ENCODE assay signal across 14 mouse cellular contexts in genomic region chr4:56901671-56902070, GRCm38 (mm10). TPM values are rescaled to one million over a fixed set of nuclear protein-coding genes. Genes with fewer than 3 reads are reported as not detected.
DNase-seq lines count a peak whose midpoint lies in the region; ATAC-seq and TF ChIP-seq lines count a peak whose summit lies in the region.
"Had no signal": no experiment of that assay in that cellular context is flagged by ENCODE, and none has a peak within 500 bp of the region (broad histone marks: within the 10 kb centered on the region; RNA-seq: fewer than 3 reads in every experiment).

No protein-coding gene starts in this region.

- no peak for ATAC-seq in intestine, postnatal 0 days
- no peak for ATAC-seq in intestine, embryonic 16.5 days
- ATAC-seq in stomach, postnatal 0 days (ENCODE audit: low FRiP score, low TSS enrichment), result no peak
- ATAC-seq: forebrain, embryonic 14.5 days; midbrain, embryonic 15.5 days had no signal

- H3K9ac ChIP-seq in intestine, postnatal 0 days (ENCODE audit: low read depth, low read length), result no peak overlapping the region
- H3K9ac ChIP-seq in intestine, embryonic 16.5 days (ENCODE audit: low read depth, low read length), result no peak overlapping the region
- no peak overlapping the region for H3K9ac ChIP-seq in stomach, postnatal 0 days (ENCODE audit: low read length)
- H3K9ac ChIP-seq: hindbrain, embryonic 14.5 days; midbrain, embryonic 15.5 days had no signal

- WGBS in intestine, postnatal 0 days, result 98% methylated on average over 2 of the region's 2 CpGs
- WGBS in intestine, embryonic 16.5 days, result 91% methylated on average over 2 of the region's 2 CpGs
- WGBS in stomach, postnatal 0 days, result 97% methylated on average over 2 of the region's 2 CpGs

- TF ChIP-seq CTCF in intestine, postnatal 0 days (IDR thresholded peaks at IDR 0.05; ENCODE audit: low read depth), result peak; percentile 57
- peak; percentile 57 for TF ChIP-seq CTCF in stomach, postnatal 0 days (IDR thresholded peaks at IDR 0.05; ENCODE audit: low read depth)

- no peak for TF ChIP-seq EP300 in stomach, postnatal 0 days (optimal IDR thresholded peaks at IDR 0.05)

- no peaks in the 10 kb centered on the region for H3K27me3 ChIP-seq in intestine, postnatal 0 days (replicated peaks; ENCODE audit: control insufficient read depth, insufficient read depth, low read length)
- no peaks in the 10 kb centered on the region for H3K27me3 ChIP-seq in intestine, embryonic 16.5 days (replicated peaks; ENCODE audit: control insufficient read depth, insufficient read depth, low read length)
- no peaks in the 10 kb centered on the region for H3K27me3 ChIP-seq in stomach, postnatal 0 days (ENCODE audit: control insufficient read depth, insufficient read depth, low read length)
- H3K27me3 ChIP-seq: midbrain, embryonic 15.5 days had no signal

- H3K9me3 ChIP-seq in intestine, postnatal 0 days (ENCODE audit: control insufficient read depth), result no peaks in the 10 kb centered on the region
- no peaks in the 10 kb centered on the region; the same call in 1 of the 2 replicates for H3K9me3 ChIP-seq in intestine, embryonic 16.5 days (ENCODE audit: control insufficient read depth, low read length)
- H3K9me3 ChIP-seq in stomach, postnatal 0 days (ENCODE audit: control insufficient read depth, low read length), result no peaks in the 10 kb centered on the region
- H3K9me3 ChIP-seq: midbrain, embryonic 15.5 days had no signal

- H3K27ac ChIP-seq in intestine, postnatal 0 days (ENCODE audit: low read depth, low read length), result no peak overlapping the region
- H3K27ac ChIP-seq in intestine, embryonic 16.5 days (ENCODE audit: low read length), result no peak overlapping the region
- H3K27ac ChIP-seq in stomach, postnatal 0 days (replicated peaks), result no peak overlapping the region
- H3K27ac ChIP-seq: hindbrain, embryonic 14.5 days; midbrain, embryonic 15.5 days had no signal

- H3K4me2 ChIP-seq in intestine, postnatal 0 days (replicated peaks; ENCODE audit: low read depth), result no peak overlapping the region
- H3K4me2 ChIP-seq in intestine, embryonic 16.5 days (ENCODE audit: low read depth, low read length), result no peak overlapping the region
- no peak overlapping the region for H3K4me2 ChIP-seq in stomach, postnatal 0 days (replicated peaks; ENCODE audit: low read depth)
- H3K4me2 ChIP-seq: hindbrain, embryonic 14.5 days; midbrain, embryonic 15.5 days had no signal

- H3K36me3 ChIP-seq in intestine, postnatal 0 days (ENCODE audit: control insufficient read depth, insufficient read depth), result peaks cover 85% of the 10 kb centered on the region
- H3K36me3 ChIP-seq in intestine, embryonic 16.5 days (ENCODE audit: control insufficient read depth, insufficient read depth, low read length), result peaks cover 24% of the 10 kb centered on the region
- peaks cover 28% of the 10 kb centered on the region for H3K36me3 ChIP-seq in stomach, postnatal 0 days (ENCODE audit: control insufficient read depth, insufficient read depth, low read length)

- H3K4me1 ChIP-seq in intestine, postnatal 0 days (replicated peaks; ENCODE audit: control insufficient read depth, insufficient read depth, low read length), result no peaks in the 10 kb centered on the region
- H3K4me1 ChIP-seq in intestine, embryonic 16.5 days (ENCODE audit: control insufficient read depth, insufficient read depth, low read length), result no peaks in the 10 kb centered on the region
- H3K4me1 ChIP-seq in stomach, postnatal 0 days (replicated peaks; ENCODE audit: control insufficient read depth, insufficient read depth), result no peaks in the 10 kb centered on the region
- H3K4me1 ChIP-seq: midbrain, embryonic 15.5 days had no signal

- peak; percentile 31 for DNase-seq in lung, postnatal 36 days
- no peak for DNase-seq in lung, postnatal 4 days
- DNase-seq in NIH3T3 (ENCODE audit: low read depth), result peak; percentile 46
- no peak for DNase-seq in stomach, postnatal 0 days (ENCODE audit: low spot score)
- DNase-seq in gastrocnemius, adult 18-20 months (ENCODE audit: low spot score), result no peak
- no peak for DNase-seq in yolk sac, embryonic 10.5 days (ENCODE audit: low spot score)
- DNase-seq: adrenal gland, postnatal 25 days; cerebellum, adult 18-20 months; layer of hippocampus, adult 9-11 months had no signal

- no peak overlapping the region for H3K4me3 ChIP-seq in intestine, postnatal 0 days (ENCODE audit: low read depth, low read length)
- no peak overlapping the region for H3K4me3 ChIP-seq in intestine, embryonic 16.5 days (ENCODE audit: low read length)
- H3K4me3 ChIP-seq in stomach, postnatal 0 days (ENCODE audit: low read depth, low read length), result no peak overlapping the region
- H3K4me3 ChIP-seq: midbrain, embryonic 15.5 days had no signal

RNA-seq across cellular contexts. Expression of gene Ctnnal1, which starts 36.7 kb away (rescaled TPM):
- polyA plus RNA-seq in intestine, postnatal 0 days (2015; fragmentation: Nextera tagmentation; extraction: Ambion mirVana), result 9.7 and 10.1 TPM in 2 replicates
- 17.7 and 19.3 TPM in 2 replicates for polyA plus RNA-seq in intestine, embryonic 16.5 days (2015; fragmentation: Nextera tagmentation; extraction: Ambion mirVana)
- 9.2 and 9.3 TPM in 2 replicates for polyA plus RNA-seq in stomach, postnatal 0 days (2015; fragmentation: Nextera tagmentation; extraction: Ambion mirVana)
- 10 to 100 TPM in 1 of 2 experiments, 1 to 10 TPM in 1; 9.2 to 10.0 TPM for total RNA-seq in gastrocnemius, adult 18-20 months (2021)

RNA-seq across cellular contexts. Expression of gene Tmem245, which starts 45.6 kb away (rescaled TPM):
- polyA plus RNA-seq in intestine, postnatal 0 days (2015; fragmentation: Nextera tagmentation; extraction: Ambion mirVana), result 3.3 and 3.6 TPM in 2 replicates
- 6.3 and 6.7 TPM in 2 replicates for polyA plus RNA-seq in intestine, embryonic 16.5 days (2015; fragmentation: Nextera tagmentation; extraction: Ambion mirVana)
- 4.0 and 4.9 TPM in 2 replicates for polyA plus RNA-seq in stomach, postnatal 0 days (2015; fragmentation: Nextera tagmentation; extraction: Ambion mirVana)
- 10 to 100 TPM; 19.7 to 21.1 TPM for total RNA-seq in gastrocnemius, adult 18-20 months (2021)

Comparison
In these comparisons a context has a peak if more than half of its experiments do, and no peak if none do; other contexts are left out.
1. DNase-seq: peak in lung, postnatal 36 days (single experiment) and NIH3T3 (single experiment); none in lung, postnatal 4 days (0 of 2), stomach, postnatal 0 days (single experiment), gastrocnemius, adult 18-20 months (single experiment) and yolk sac, embryonic 10.5 days (single experiment).